Mouse (Mus musculus) C2C12 (cell line): ENCODE results near the gene Zbtb44. TPM values are rescaled to one million over a fixed set of nuclear protein-coding genes. Genes with fewer than 3 reads are reported as not detected.
"Not testable (repeated sequence)": the region's sequence is repeated elsewhere in the genome, so short reads cannot be mapped to it uniquely, and the experiment has no call there.

Experiments
- H3K27me3 ChIP-seq: one replicate; pipeline ENCODE4 v1.6.1; 2011; ENCODE audit not compliant: control insufficient read depth, insufficient read depth, insufficient read length
- H3K36me3 ChIP-seq: one replicate; pipeline ENCODE4 v1.6.1; 2011; ENCODE audit not compliant: control insufficient read depth, insufficient read depth
- H3K4me3 ChIP-seq: one replicate; pipeline ENCODE4 v1.5.1; 2011; ENCODE audit warnings: mild to moderate bottlenecking, control low read depth; ENCODE audit not compliant: poor library complexity, insufficient read depth, severe bottlenecking
- H3K79me2 ChIP-seq: one replicate; pipeline ENCODE4 v1.6.1; 2011; ENCODE audit not compliant: control insufficient read depth, insufficient read depth
- H3K79me3 ChIP-seq: one replicate; pipeline ENCODE4 v1.6.1; 2011; ENCODE audit warnings: low read depth, control low read depth
- H3ac ChIP-seq: one replicate; pipeline ENCODE3; 2011; ENCODE audit warnings: low read depth; ENCODE audit not compliant: control insufficient read depth, insufficient read length
- CEBPB ChIP-seq: IDR thresholded peaks from one replicate; pipeline ENCODE4 v1.6.1; 2011; ENCODE audit warnings: low read depth, mild to moderate bottlenecking, control low read depth, moderate library complexity
- CTCF ChIP-seq: IDR thresholded peaks from one replicate; pipeline ENCODE4 v1.5.1; 2011; ENCODE audit not compliant: control insufficient read depth, insufficient read depth, insufficient read length
- FOSL1 ChIP-seq: IDR thresholded peaks from one replicate; pipeline ENCODE4 v1.8.0; 2011; ENCODE audit warnings: mild to moderate bottlenecking, low read length; ENCODE audit not compliant: poor library complexity, insufficient read depth, severe bottlenecking
- MAX ChIP-seq: IDR thresholded peaks from one replicate; pipeline ENCODE4 v1.6.1; 2011; ENCODE audit warnings: mild to moderate bottlenecking, control low read depth
- MYOD1 ChIP-seq: IDR thresholded peaks from one replicate; pipeline ENCODE4 v1.6.1; 2011; ENCODE audit warnings: low read depth; ENCODE audit not compliant: control insufficient read depth, insufficient read length
- MYOG ChIP-seq: IDR thresholded peaks from one replicate; pipeline ENCODE4 v1.6.1; 2011; ENCODE audit not compliant: control insufficient read depth, insufficient read length; ENCODE audit errors: extremely low read depth
- USF1 ChIP-seq: IDR thresholded peaks from one replicate; pipeline ENCODE4 v1.6.1; 2011; ENCODE audit warnings: low read depth, mild to moderate bottlenecking, control low read depth, moderate library complexity
- polyA plus RNA-seq: library from polyadenylated mRNA; unstranded; fragments of >200 nt; fragmentation: generic; extraction: Trizol; gene quantifications from one replicate; pipeline ENCODE4 v1.2.1, GENCODE M21; 2012; ENCODE audit warnings: missing spikeins

Zbtb44 gene
- polyA plus RNA-seq, 1 experiment = 4.0 TPM

DNA sequence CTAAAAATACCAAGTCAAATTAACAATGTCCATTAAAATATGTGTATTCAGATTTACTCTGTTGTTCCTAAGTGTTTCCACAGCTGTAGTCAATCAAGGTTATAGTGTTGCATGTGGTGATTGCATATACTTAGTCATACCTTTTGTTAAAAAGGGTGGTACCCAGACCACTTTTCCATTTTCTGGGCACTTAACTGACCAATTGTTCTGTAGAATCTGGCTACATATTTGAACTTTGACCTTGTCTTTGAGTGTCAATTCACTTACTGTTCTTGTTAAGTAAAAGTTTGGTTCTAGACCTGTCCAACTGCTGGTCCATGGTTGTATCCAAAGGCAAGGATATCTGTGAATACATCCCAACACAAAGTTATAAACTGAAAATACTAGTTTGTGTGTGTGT is 2.1 kb downstream of the Zbtb44 start:
- H3K79me2 ChIP-seq = peaks cover 37% of the 10 kb centered on the region
- no peak for TF ChIP-seq MYOG
- TF ChIP-seq CTCF = no peak
- no peak for TF ChIP-seq USF1
- TF ChIP-seq MAX = no peak
- TF ChIP-seq MYOD1 = no peak
- TF ChIP-seq CEBPB = no peak
- TF ChIP-seq FOSL1 = no peak

DNA sequence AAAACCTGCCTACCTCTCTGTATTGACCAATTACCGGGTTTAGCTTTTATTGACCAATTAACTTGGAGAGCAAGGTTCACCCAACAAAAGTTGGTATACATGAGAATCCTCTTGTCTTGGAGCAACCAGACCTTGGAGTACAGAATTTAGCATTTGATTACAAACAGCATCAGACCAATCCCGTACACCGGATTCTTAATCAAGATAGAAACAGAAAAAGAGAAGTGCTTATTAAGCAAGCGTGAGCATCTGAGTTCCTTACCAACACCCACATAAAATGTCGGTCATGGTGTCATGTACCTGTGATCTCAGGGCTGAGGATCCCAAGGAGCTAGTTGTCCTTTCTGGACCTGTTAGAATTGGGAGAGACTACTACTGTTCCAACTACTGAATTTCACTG is 19.8 kb downstream of the Zbtb44 start:
- no peak for TF ChIP-seq MYOG
- TF ChIP-seq FOSL1 = no peak
- TF ChIP-seq MYOD1 = no peak
- TF ChIP-seq USF1 = no peak
- no peak for TF ChIP-seq CEBPB
- no peak for TF ChIP-seq CTCF
- TF ChIP-seq MAX = no peak
- no peaks in the 10 kb centered on the region for H3K36me3 ChIP-seq
- no peaks in the 10 kb centered on the region for H3K79me2 ChIP-seq
- no peak overlapping the region for H3ac ChIP-seq
- H3K27me3 ChIP-seq = no peaks in the 10 kb centered on the region
- no peak overlapping the region for H3K4me3 ChIP-seq
- H3K79me3 ChIP-seq = no peaks in the 10 kb centered on the region

More for the DNA sequence above, 2.1 kb downstream of the Zbtb44 start:
- H3K4me3 ChIP-seq = no peak overlapping the region
- H3K36me3 ChIP-seq = peaks cover 3% of the 10 kb centered on the region
- H3ac ChIP-seq = no peak overlapping the region
- H3K79me3 ChIP-seq = peaks cover 14% of the 10 kb centered on the region
- H3K27me3 ChIP-seq = no peaks in the 10 kb centered on the region

- not testable (repeated sequence) for H3K4me3 ChIP-seq, H3K79me3 ChIP-seq, H3K27me3 ChIP-seq, H3K36me3 ChIP-seq, H3K79me2 ChIP-seq, H3ac ChIP-seq
Measured at GRCm38 (mm10) chr9:31051509-31051908, 21.1 kb downstream of the Zbtb44 start.

DNA sequence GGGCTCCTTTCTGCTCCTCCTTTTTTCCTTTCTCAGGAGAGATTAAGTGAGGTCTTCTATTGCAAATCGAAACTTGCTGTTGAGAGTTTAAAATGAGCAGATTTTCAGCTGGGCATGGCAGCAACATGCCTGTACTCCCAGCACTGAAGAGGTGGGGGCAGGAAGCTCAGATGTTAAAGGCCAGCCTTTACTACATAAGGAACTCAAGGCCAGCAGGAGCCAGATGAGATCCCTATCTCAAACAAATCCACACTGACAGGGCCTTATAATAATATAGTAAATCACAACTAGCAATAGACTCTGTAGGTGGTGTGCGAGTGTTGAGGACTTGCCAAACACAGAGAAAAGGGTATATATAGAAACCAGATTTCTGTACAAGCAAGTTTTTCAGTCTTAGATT is 28.3 kb downstream of the Zbtb44 start:
- TF ChIP-seq MYOD1 (no peak), CTCF (no peak), MAX (no peak)

GRCm38 (mm10) chr9:31070706-31071105 is 40.3 kb downstream of the Zbtb44 start:
- no peaks in the 10 kb centered on the region for H3K79me2 ChIP-seq
- peaks cover 27% of the 10 kb centered on the region for H3K36me3 ChIP-seq
- no peaks in the 10 kb centered on the region for H3K79me3 ChIP-seq
- no peak for TF ChIP-seq CTCF
- no peak for TF ChIP-seq CEBPB
- TF ChIP-seq USF1 = no peak
- no peak for TF ChIP-seq FOSL1
- TF ChIP-seq MYOG = no peak
- TF ChIP-seq MYOD1 = no peak
- no peak for TF ChIP-seq MAX
- H3K4me3 ChIP-seq = no peak overlapping the region
- no peaks in the 10 kb centered on the region for H3K27me3 ChIP-seq
- no peak overlapping the region for H3ac ChIP-seq

More for the DNA sequence above, 28.3 kb downstream of the Zbtb44 start:
- Histone ChIP-seq H3K79me2 (no peaks in the 10 kb centered on the region), H3K27me3 (no peaks in the 10 kb centered on the region), H3K4me3 (no peak overlapping the region), H3K79me3 (no peaks in the 10 kb centered on the region), H3K36me3 (no peaks in the 10 kb centered on the region), H3ac (no peak overlapping the region)

- Histone ChIP-seq H3K36me3 (peaks cover 18% of the 10 kb centered on the region), H3K79me2 (no peaks in the 10 kb centered on the region), H3K79me3 (no peaks in the 10 kb centered on the region), H3K4me3 (no peak overlapping the region), H3ac (no peak overlapping the region), H3K27me3 (no peaks in the 10 kb centered on the region)
- TF ChIP-seq CEBPB = no peak
- TF ChIP-seq MYOD1 = no peak
- TF ChIP-seq FOSL1 = no peak
- no peak for TF ChIP-seq MYOG
- TF ChIP-seq MAX = no peak
- TF ChIP-seq CTCF = no peak
- no peak for TF ChIP-seq USF1
Measured at GRCm38 (mm10) chr9:31072256-31072655, 41.8 kb downstream of the Zbtb44 start.
